Mouse (Mus musculus) cerebellum, adult 2 months (tissue): ENCODE data around the gene Cwc27. TPM values are rescaled to one million over a fixed set of nuclear protein-coding genes. Genes with fewer than 3 reads are reported as not detected.
A peak's percentile ranks its signal among the peaks of the same experiment; 100 is the strongest.

ENCODE experiments used
- DNase-seq, 2 experiments: peaks; one replicate each; pipeline ENCODE4 v3.0.0; 2021
- H3K27ac ChIP-seq: fragments of 200-500 bp; 2 replicates; pipeline ENCODE4 v1.5.1; 2012; ENCODE audit warnings: low read length, control low read depth, inconsistent platforms; ENCODE audit not compliant: insufficient read depth
- H3K27me3 ChIP-seq: fragments of 200-500 bp; 2 replicates; pipeline ENCODE4 v1.6.1; 2012; ENCODE audit warnings: inconsistent platforms, mild to moderate bottlenecking, low read length, moderate library complexity; ENCODE audit not compliant: control insufficient read depth, insufficient read depth
- H3K4me1 ChIP-seq: fragments of 200-500 bp; 2 replicates; pipeline ENCODE4 v1.6.1; 2011; ENCODE audit warnings: low read length; ENCODE audit not compliant: control insufficient read depth, insufficient read depth
- H3K4me3 ChIP-seq: fragments of 200-500 bp; replicated peaks from 2 replicates; pipeline ENCODE3; 2011; ENCODE audit warnings: mild to moderate bottlenecking, low read depth, low read length, control low read depth; ENCODE audit not compliant: insufficient read depth
- CTCF ChIP-seq: fragments of 200-500 bp; IDR thresholded peaks from 2 replicates; pipeline ENCODE4 v1.5.1; 2011; ENCODE audit warnings: low read depth, mild to moderate bottlenecking, control low read depth, low read length, moderate library complexity, borderline replicate concordance; ENCODE audit not compliant: insufficient read depth
- POLR2A ChIP-seq: fragments of 200-500 bp; IDR thresholded peaks from 2 replicates; pipeline ENCODE4 v1.6.1; 2011; ENCODE audit warnings: low read length, control low read depth, borderline replicate concordance; ENCODE audit not compliant: insufficient read depth
- whole genome bisulfite sequencing: fragments of 180-500 bp; shearing (Covaris S2); methylation state at CpG from one replicate; pipeline ENCODE4 v1.1.7; 2018; 5-methylcytosine and 5-hydroxymethylcytosine counted together
- polyA plus RNA-seq: library from polyadenylated mRNA; depleted of rRNA; stranded (reverse); fragments of >200 nt; gene quantifications from 2 replicates; pipeline ENCODE4 v1.2.3, GENCODE M21; 2012

Cwc27 gene
- polyA plus RNA-seq, 1 experiment, result 16.4 TPM

DNA sequence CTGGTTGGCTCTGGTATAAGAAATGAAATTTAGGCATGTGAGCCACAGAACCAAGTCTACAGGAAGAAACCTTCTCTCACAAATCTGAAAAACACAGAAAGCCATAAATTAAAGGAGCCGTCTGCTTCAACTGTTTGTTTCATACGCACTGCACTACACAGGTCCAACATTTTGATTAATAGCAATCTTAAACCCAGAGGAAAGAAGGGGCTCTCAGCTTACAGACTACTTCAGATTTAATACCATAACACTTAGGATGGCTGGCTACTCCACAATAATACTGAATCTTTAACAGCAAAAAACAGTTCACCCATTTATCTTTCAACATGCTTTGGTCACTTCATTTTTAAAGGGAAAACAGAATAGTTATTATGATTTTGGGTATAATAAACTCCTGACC lies 182.2 kb downstream of the Cwc27 start:
- no peak overlapping the region for H3K27ac ChIP-seq
- 88% methylated on average over 2 of the region's 2 CpGs for WGBS
- TF ChIP-seq POLR2A (no peak), CTCF (no peak)
- no peak for DNase-seq
- peaks cover 2% of the 10 kb centered on the region; the same call in 1 of the 2 replicates for H3K4me1 ChIP-seq
- H3K4me3 ChIP-seq, result no peak overlapping the region
- no peaks in the 10 kb centered on the region for H3K27me3 ChIP-seq

DNA sequence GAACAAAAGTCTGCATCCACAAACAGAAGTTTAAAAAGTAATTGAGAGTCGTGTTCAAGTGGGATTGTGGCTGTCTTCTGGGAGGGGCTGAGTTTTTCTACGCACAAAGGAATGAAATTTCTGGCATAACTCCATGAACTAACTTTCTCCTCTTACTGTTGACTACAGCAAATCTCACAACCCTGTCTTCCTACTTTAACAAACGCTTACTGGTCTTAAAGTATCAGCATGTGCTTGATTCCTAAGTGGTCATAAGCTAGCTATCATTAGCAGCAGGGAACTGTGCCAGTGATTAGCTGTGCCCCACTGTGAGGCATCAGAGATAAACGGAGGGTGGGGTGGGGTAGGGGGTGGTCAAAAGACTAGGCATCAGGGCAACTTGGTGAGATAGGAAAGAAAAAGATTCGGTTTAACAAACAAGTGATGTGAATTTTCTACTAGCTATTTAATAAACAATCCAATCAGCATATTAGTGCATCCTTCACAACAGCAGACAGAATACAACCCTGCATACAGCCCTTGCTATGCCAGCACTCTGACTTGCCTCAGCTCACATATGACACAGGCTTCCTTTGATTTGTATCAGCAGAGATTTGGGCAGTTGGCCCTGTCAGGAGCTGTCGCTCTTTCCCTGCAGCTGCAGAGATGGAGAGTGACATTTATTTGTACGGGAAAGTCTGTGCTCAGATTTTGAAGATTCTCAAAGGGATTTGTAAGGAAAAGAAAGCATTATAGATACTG lies 184.3 kb downstream of the Cwc27 start:
- TF ChIP-seq POLR2A, result no peak
- TF ChIP-seq CTCF, result no peak
- Histone ChIP-seq H3K27ac (no peak overlapping the region), H3K4me1 (peaks cover 2% of the 10 kb centered on the region; the same call in 1 of the 2 replicates), H3K27me3 (no peaks in the 10 kb centered on the region), H3K4me3 (no peak overlapping the region)
- 45% methylated on average over 7 of the region's 7 CpGs for WGBS
- DNase-seq, result no peak

DNA sequence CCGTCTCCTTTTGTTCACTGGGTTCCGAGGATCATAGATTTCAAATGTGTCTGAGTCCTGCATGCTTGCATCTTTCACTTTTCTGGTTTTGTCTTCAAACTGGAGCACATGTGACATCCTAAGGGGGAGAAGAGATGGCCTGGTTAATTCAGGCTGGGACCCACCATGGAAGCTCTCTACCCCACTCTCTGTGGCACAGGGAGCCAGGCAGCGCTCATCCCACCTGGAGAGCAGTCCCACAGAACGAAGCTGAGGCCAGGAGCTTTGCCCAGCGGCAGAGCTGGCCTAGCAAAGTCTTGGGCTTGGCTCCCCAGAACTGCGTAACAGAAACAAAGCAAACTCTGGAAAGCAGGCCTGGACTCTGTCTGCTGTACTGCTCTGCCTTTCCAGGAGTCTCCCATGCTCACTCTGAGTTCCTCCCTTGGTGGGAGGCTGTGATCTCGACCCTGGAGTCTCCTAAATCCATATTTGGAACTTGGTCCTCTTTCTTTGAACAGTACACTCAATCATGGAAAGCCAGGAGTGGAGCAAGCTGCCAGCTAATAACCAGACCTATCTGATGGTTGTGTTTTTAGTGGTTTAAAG lies 185.2 kb downstream of the Cwc27 start:
- Histone ChIP-seq H3K4me1 (peaks cover 2% of the 10 kb centered on the region; the same call in 1 of the 2 replicates), H3K27ac (no peak overlapping the region), H3K4me3 (no peak overlapping the region), H3K27me3 (no peaks in the 10 kb centered on the region)
- TF ChIP-seq POLR2A (no peak), CTCF (no peak)
- WGBS, result 77% methylated on average over 7 of the region's 7 CpGs
- no peak for DNase-seq

DNA sequence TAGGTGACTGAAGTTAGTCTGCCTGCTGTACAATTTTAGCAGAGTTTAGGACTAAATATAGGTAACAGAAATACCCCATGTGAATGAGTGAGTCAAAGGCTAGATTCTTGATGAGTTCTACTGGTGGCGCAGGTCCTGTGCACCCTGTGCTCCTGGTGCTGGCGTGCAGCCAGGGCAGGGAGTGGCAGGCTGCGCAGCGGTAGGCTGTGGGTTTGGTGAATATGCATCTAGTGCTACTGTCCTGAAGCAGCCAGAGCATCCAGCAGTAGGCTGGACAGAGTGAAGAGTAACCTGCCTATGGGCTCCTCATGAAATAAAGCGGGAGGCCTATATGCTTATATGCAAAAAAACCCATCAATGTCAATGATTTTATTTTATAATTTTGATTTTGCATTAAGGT lies 186.1 kb downstream of the Cwc27 start:
- TF ChIP-seq CTCF (no peak), POLR2A (no peak)
- Histone ChIP-seq H3K4me1 (peaks cover 2% of the 10 kb centered on the region; the same call in 1 of the 2 replicates), H3K27ac (no peak overlapping the region), H3K4me3 (no peak overlapping the region), H3K27me3 (no peaks in the 10 kb centered on the region)
- WGBS, result 42% methylated on average over 5 of the region's 5 CpGs
- peak in 1 of 2 experiments; percentile 22 for DNase-seq

DNA sequence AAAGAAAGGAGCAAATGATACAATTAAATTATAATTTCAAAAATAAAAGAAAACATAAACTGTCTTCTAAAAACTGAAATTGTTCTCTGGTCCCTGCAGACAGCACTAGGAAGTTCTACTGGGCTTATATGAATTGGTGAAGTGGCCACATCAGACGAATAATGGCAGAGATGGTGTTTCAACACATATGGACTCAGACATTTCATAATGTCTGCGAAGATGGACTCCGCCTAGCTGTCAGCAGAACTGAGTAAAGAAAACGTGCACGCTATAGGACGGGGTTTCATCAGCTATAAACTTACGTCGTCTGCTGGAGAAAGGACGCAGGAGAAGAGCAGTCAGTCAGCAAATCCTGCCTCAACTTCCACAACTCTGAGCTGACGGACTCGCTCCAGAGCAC lies 187.3 kb downstream of the Cwc27 start:
- WGBS, result 93% methylated on average over 11 of the region's 11 CpGs
- Histone ChIP-seq H3K4me3 (no peak overlapping the region), H3K4me1 (peaks cover 2% of the 10 kb centered on the region; the same call in 1 of the 2 replicates), H3K27ac (no peak overlapping the region), H3K27me3 (no peaks in the 10 kb centered on the region)
- TF ChIP-seq CTCF (no peak), POLR2A (no peak)
- DNase-seq, result no peak

DNA sequence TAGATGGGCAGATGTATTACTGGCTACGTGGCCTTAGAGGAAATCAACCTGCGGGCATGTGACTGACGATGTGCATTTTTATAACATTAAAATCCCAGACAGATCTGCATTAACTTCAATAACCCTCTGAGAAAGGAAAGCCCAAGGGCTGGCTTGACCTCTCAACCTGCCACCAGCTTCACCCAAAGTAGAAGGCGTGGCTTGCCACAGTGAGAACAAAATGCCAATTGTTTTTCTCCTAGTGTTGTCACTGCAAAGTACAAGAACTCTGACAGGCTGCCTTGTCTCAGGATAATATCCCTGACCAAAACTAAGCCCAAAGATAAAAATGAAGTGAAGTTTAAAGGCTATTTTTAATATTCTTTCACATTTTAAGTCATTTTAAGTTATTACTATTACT lies 188.9 kb downstream of the Cwc27 start:
- Histone ChIP-seq H3K4me1 (peaks cover 2% of the 10 kb centered on the region; the same call in 1 of the 2 replicates), H3K27me3 (no peaks in the 10 kb centered on the region), H3K27ac (no peak overlapping the region), H3K4me3 (no peak overlapping the region)
- DNase-seq, result no peak
- WGBS, result 68% methylated on average over 4 of the region's 4 CpGs
- TF ChIP-seq POLR2A, result no peak
- no peak for TF ChIP-seq CTCF

DNA sequence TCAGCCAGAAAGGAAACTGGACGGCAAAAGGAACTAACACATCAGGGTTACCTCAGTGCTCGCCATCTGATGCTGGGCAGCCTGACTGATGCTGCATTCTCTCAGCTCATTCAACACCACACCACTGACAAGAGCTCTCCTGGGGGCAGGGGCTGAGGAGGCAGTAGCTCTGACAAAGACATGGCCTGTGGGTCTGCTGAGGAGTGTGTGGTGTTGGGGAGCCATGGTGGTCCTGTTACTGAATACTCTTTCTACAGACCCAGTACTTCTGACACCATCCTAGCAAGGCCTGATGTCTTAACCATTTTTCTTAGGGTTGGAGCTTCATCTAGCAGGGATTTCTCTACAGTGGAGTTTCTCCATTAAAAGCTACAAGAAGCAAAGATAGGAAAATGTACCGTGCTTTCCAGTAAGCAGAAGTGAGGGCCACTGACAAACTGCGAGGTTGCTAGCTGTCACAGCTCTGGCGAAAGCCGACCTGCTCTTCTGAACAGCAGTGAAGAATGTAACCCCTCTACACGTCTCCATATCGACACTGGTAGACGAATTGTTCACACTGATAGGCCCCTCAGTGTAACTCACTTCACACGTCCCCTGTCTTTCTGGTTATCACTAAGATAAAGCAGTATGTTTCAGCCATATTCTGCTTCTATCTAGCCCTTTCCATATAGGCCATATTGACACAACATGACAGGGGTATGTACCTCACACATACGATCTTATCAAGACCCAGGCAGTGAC lies 189.6 kb downstream of the Cwc27 start:
- H3K27ac ChIP-seq, result no peak overlapping the region
- H3K4me3 ChIP-seq, result no peak overlapping the region
- DNase-seq, result no peak
- WGBS, result 80% methylated on average over 11 of the region's 11 CpGs
- no peaks in the 10 kb centered on the region for H3K27me3 ChIP-seq
- no peak for TF ChIP-seq CTCF
- TF ChIP-seq POLR2A, result no peak
- H3K4me1 ChIP-seq, result peaks cover 2% of the 10 kb centered on the region; the same call in 1 of the 2 replicates
